Mouse (Mus musculus) macrophage (primary cell): ENCODE results near the gene Dnajc28. TPM values are rescaled to one million over a fixed set of nuclear protein-coding genes. Genes with fewer than 3 reads are reported as not detected.
"Not testable (repeated sequence)": the region's sequence is repeated elsewhere in the genome, so short reads cannot be mapped to it uniquely, and the experiment has no call there.

Source experiments
- H3K27ac ChIP-seq: fragments of 350-480 bp; formaldehyde crosslinking; 2 replicates; pipeline ENCODE4 v1.9.0; 2021
- H3K36me3 ChIP-seq: fragments of 350-480 bp; formaldehyde crosslinking; 2 replicates; pipeline ENCODE4 v1.9.0; 2021; ENCODE audit errors: inconsistent target
- H3K4me3 ChIP-seq: fragments of 350-480 bp; formaldehyde crosslinking; 2 replicates; pipeline ENCODE4 v1.9.0; 2021; ENCODE audit errors: inconsistent target
- H3K79me2 ChIP-seq: fragments of 350-480 bp; formaldehyde crosslinking; 2 replicates; pipeline ENCODE4 v1.9.0; 2021; ENCODE audit errors: inconsistent target
- WGBS: methylation state at CpG from one replicate; pipeline ENCODE4 v1.1.7; 2026; ENCODE audit warnings: inconsistent platforms; ENCODE audit not compliant: missing documents; 5-methylcytosine and 5-hydroxymethylcytosine counted together
- polyA plus RNA-seq: library from polyadenylated mRNA; stranded (reverse); fragments of 250-400 nt; gene quantifications from 3 replicates; pipeline ENCODE4 v1.2.4, GENCODE M21; 2018; ENCODE audit warnings: inconsistent platforms

Dnajc28 gene
- polyA plus RNA-seq, 1 experiment from 2014 or later = 6.9 TPM

DNA sequence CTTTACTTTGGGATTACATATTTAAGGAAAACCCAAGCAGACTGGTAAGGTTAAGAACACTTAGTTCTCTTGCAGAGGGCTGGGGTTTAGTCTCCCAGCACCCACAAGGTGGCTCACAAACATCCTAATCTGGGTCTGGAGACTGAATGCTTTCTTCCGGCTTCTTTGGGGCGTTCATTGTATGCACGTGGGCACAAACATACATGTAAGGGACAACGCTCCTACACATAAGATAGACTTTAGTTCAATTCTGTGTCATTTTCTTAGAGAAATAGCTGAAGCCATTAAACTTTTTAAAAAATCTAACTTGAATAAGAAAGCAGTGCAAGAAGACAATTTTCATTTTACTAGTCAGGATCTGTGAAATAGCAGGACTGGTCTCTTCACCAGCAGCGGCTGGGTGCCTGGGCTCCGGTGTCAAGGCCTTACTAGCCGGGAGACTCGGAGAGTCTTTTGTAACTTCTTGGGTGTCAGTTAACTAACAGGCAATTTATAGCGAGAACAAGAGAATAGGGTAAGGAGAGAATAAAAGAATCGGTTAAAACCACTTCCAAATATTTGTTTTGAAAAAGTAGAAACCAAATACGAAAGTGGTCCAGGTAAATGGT is 27.3 kb upstream of the Dnajc28 start:
- peak overlapping the region; percentile 81 for H3K4me3 ChIP-seq
- peaks cover 83% of the 10 kb centered on the region for H3K79me2 ChIP-seq
- WGBS = under 1% methylated on average over 11 of the region's 11 CpGs
- H3K36me3 ChIP-seq = 0 out of 2 replicates have a peak, but pooled peaks cover 6% of the 10 kb centered on the region
- H3K27ac ChIP-seq = peak overlapping the region; percentile 46

DNA sequence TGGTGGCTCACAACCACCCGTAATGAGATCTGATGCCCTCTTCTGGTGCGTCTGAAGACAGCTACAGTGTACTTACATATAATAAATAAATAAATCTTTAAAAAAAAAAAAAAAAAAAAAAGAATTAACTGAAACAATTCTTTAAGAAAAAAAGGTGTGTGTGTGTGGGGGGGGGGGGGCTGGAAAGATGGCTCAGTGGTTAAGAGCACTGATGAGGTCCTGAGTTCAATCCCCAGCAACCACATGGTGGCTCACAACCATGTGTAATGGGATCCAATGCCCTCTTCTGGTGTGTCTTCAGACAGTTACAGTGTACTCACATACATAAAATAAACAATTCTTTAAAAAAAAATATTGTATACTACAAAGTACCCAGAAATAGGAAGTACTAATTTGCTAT is 26.6 kb upstream of the Dnajc28 start:
- peak overlapping the region; percentile 81; the same call in 1 of the 2 replicates for H3K4me3 ChIP-seq
- no CpG with 5 or more reads among the region's 2 CpGs for WGBS
- peaks cover 76% of the 10 kb centered on the region for H3K79me2 ChIP-seq
- H3K36me3 ChIP-seq, H3K27ac ChIP-seq: not testable (repeated sequence)

DNA sequence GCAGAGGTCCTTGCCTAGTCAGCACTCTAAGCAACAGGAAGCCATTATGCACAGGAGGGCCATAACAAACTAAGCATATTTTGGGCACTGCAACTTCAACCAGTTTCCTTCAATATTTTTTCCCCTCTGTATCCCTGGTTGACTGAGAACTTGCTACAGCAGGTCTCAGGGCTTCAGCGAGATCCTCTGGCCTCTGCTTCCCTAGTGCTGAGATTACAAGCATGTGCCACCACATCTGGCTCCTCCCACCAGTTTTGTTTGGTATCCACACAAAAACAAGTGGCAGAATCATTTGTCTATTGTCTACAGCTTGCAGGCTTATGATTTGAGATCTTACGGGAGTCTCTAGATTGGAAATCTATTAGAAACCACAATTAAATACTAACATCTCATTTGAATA is 26.1 kb upstream of the Dnajc28 start:
- H3K4me3 ChIP-seq = no peak overlapping the region
- peaks cover 11% of the 10 kb centered on the region; the same call in 1 of the 2 replicates for H3K36me3 ChIP-seq
- no peak overlapping the region for H3K27ac ChIP-seq
- H3K79me2 ChIP-seq = peaks cover 71% of the 10 kb centered on the region
- 73% methylated on average over 2 of the region's 2 CpGs for WGBS

DNA sequence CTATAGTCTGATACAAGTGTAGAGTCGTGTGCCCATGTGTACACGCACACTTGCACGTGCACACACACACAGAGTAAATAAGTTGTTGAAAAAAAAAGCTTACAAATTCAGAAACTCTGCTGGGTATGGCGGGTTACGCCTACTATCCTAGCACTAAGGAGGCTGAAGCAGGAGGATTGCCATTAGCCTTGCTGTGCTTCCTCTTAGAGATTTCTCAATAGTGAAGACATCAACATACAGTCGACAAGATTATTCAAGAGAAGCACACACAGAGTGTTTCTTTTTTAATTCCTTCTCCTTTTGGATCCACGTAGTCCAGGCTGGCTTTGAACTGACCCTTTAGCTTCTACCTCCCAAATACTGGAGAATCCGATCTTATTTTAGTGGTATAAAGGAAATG is 21.3 kb upstream of the Dnajc28 start:
- Histone ChIP-seq H3K4me3 (no peak overlapping the region), H3K27ac (no peak overlapping the region), H3K79me2 (peaks cover 35% of the 10 kb centered on the region), H3K36me3 (peaks cover 34% of the 10 kb centered on the region; the same call in 1 of the 2 replicates)
- WGBS = 80% methylated on average over 8 of the region's 8 CpGs

DNA sequence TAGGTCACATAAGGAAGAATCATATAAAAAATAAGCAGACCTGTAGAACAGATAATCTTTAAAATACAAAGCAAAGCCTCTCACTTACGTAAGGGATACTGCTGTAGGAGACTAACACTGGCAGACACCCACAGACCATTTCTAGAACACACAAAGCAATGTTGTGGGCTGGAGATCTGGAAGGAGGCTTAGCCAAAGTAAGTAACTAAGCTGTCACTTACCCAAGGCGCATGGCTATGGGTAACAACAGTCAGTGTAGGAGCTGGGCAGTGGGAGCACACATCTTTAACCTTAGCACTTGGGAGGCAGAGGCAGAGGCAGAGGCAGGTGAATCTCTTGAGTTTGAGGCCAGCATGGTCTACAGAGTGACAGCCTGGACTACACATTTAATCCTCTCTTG is 20.8 kb upstream of the Dnajc28 start:
- Histone ChIP-seq H3K27ac (no peak overlapping the region), H3K36me3 (peaks cover 34% of the 10 kb centered on the region; the same call in 1 of the 2 replicates), H3K79me2 (peaks cover 30% of the 10 kb centered on the region), H3K4me3 (no peak overlapping the region)
- 97% methylated on average over 2 of the region's 2 CpGs for WGBS

DNA sequence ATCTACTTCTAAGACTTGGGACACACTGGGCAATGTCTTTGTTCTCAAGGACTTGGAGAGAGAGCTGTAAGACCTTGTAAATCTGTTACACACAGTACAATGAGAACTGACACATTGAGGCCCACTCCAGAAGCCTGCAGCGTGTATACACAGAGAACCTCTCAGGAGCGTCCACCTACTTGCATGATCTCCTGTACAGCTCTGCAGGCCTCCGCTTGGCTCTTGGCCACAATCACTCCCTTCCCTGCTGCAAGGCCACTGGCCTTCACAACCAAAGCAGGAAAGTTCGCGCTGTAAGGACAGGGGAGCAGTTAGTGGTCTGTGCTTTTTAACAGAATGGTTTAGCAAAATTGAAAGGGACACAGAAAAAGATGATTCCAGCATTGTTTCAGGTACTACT is 20.3 kb upstream of the Dnajc28 start:
- WGBS = 96% methylated on average over 5 of the region's 5 CpGs
- Histone ChIP-seq H3K27ac (no peak overlapping the region), H3K4me3 (no peak overlapping the region), H3K79me2 (peaks cover 25% of the 10 kb centered on the region), H3K36me3 (peaks cover 34% of the 10 kb centered on the region; the same call in 1 of the 2 replicates)

DNA sequence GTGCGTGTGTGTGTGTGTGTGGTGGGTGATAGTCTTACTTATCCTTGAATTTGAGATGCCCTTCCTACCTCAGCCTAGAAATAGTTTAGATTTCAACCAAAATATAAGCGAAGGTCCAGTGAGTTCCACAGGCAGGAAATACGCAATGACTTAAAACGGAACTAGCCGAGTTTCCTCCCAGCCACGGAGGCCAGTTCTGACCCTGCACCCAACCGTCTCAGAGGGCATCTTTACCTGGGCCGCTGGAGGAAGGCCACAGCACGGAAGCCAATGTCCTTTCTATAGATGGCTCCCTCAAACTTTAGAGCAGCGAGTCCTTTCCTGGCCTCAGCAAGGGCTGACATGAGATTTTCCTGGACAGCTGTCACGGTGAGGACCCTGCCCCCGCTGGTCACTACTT is 14.8 kb upstream of the Dnajc28 start:
- no peak overlapping the region for H3K4me3 ChIP-seq
- no peaks in the 10 kb centered on the region for H3K79me2 ChIP-seq
- H3K36me3 ChIP-seq = peaks cover 37% of the 10 kb centered on the region
- WGBS = 65% methylated on average over 12 of the region's 12 CpGs
- no peak overlapping the region for H3K27ac ChIP-seq

DNA sequence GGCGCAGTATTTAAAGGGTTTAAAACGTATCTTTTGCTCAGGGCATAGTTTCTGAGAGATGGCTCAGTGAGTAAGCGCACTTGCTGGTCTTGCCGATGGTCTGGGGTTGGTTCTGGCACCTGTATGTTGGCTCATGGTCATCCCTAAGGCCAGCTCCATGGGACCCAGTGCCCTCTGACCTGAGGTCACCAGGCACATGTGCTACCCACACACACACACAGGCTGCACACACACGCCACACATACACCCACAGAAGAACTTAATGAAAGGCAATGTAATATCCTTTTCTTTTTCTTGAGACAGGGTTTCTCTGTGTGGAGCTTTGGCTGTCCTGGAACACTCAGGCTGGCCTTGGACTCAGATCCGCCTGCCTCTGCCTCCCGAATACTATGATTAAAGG is 14.1 kb upstream of the Dnajc28 start:
- WGBS = 93% methylated on average over 7 of the region's 7 CpGs
- H3K4me3 ChIP-seq = no peak overlapping the region
- peaks cover 30% of the 10 kb centered on the region for H3K36me3 ChIP-seq
- H3K27ac ChIP-seq = no peak overlapping the region
- H3K79me2 ChIP-seq = no peaks in the 10 kb centered on the region

DNA sequence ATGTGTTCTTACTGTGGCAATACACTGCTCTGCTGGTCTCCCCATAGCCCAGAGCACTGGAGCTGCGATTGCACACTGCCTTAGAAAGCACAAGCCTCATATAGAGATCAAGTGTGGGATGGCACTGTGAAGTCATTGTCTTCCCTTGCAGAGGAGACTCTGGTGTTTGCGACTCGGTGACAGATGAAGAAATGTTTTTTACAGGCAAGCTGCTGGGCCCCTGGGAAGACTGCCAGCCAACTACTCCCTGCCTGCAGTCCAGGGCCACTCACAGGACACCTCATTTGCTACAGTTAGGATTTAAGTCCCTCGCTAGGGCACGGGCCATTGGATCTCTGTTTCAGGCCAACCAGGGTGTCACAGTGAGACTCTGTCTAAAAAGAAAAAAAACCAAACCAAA is 13.6 kb upstream of the Dnajc28 start:
- H3K36me3 ChIP-seq = peaks cover 25% of the 10 kb centered on the region
- no peaks in the 10 kb centered on the region for H3K79me2 ChIP-seq
- WGBS = 95% methylated on average over 5 of the region's 5 CpGs
- no peak overlapping the region for H3K27ac ChIP-seq
- H3K4me3 ChIP-seq = no peak overlapping the region

DNA sequence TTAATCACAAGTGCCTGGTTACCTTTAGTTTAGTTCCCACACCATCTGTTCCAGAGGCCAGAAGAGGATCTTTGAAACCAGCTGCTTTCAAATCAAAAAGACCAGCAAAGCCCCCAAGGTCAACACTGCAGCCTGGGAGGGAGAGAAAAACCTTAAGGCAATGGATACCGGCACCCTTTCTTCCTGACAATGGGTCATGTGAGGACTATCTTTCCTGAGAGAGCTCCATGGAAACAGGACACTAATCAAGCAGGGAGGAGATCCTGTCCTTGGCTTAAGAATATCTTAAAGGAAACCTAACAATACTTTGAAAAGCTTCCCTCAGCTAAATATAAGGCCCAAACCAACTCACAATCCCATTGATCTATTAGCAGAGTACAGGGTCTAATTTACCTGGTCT is 11.8 kb upstream of the Dnajc28 start:
- H3K79me2 ChIP-seq = no peaks in the 10 kb centered on the region
- H3K36me3 ChIP-seq = peaks cover 21% of the 10 kb centered on the region
- H3K4me3 ChIP-seq = no peak overlapping the region
- WGBS = 100% methylated on average over 1 of the region's 1 CpGs
- H3K27ac ChIP-seq = no peak overlapping the region

DNA sequence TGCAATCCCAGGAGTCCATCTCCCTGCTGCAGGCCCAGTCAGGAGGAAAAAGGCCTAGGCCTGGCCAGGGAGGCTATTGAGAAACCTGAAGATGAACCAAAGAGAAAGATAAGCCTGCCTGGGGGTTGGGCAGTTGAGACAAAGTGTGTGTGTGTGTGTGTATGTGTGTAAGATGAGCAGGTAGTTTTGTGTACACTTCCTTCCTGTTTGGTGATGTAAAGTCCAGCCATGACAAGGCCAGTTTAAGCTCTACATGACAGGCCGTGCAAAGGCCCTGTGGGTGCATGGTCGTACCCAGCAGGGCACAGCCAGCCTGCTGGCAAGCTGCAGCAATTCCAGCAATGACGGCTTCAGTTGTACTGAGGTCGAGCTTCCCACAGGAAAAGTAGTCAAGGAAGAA is 10.9 kb upstream of the Dnajc28 start:
- Histone ChIP-seq H3K4me3 (no peak overlapping the region), H3K27ac (no peak overlapping the region), H3K36me3 (peaks cover 27% of the 10 kb centered on the region), H3K79me2 (no peaks in the 10 kb centered on the region; the same call in 1 of the 2 replicates)
- WGBS = 91% methylated on average over 4 of the region's 4 CpGs

DNA sequence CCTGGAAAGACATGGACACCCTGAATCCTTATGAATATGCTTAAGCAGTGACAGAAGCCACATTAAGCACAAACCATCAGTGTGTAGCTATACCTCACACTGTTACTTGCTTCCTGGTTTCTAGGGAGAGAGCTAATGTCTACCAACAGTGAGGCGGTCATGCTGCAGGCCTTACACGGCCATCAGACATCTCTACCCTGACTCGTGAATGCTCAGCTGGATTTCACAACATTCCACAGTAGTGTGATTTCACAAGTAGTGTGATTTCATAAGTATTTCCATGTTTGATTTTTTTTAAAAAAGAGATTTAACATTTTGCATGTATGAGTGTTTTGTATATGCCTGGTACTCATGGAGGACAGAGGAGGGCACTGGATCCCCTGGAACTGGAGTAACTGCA is 9.8 kb upstream of the Dnajc28 start:
- Histone ChIP-seq H3K27ac (no peak overlapping the region), H3K79me2 (no peaks in the 10 kb centered on the region; the same call in 1 of the 2 replicates), H3K36me3 (peaks cover 29% of the 10 kb centered on the region), H3K4me3 (no peak overlapping the region)
- WGBS = 24% methylated on average over 3 of the region's 3 CpGs

DNA sequence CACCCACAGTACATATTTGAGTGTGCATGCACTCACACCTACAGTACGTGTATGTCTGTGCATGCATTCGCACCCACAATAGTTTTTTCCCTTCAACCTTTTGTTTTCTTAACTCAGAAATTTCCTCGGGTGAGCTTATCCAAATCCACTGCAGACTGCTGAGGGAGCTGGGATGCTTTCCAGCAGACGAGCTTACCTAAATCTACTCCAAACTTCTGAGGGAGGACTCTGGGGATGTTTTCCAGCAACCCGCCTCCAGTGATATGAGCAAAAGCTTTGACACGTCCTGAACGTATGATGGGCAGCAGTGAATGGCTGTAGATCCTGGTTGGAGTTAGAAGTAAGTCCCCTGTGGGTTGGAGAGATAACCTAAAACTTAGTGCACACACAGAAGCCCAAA is 9.0 kb upstream of the Dnajc28 start:
- Histone ChIP-seq H3K27ac (no peak overlapping the region), H3K4me3 (no peak overlapping the region), H3K79me2 (no peaks in the 10 kb centered on the region; the same call in 1 of the 2 replicates), H3K36me3 (peaks cover 31% of the 10 kb centered on the region; the same call in 1 of the 2 replicates)
- WGBS = 94% methylated on average over 7 of the region's 7 CpGs

DNA sequence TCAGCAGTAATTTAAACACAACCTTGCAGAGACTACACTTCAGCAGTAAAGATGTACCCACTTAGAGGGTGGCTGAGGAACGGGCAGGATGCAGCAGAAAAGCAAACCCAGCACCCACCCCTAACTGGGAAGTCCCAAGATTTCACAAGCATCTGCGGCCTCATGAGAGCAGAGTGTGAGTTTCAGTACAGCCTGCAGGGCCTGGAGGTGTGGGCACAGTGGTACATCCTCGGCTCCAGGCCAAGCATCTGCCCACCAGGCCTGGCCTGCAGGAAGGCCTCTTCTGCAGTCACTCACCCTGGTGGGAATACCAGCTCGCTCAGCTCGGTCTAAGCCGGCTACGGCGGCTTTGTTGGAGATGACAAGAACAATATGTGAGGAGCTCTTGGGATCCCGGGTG is 4.2 kb upstream of the Dnajc28 start:
- Histone ChIP-seq H3K36me3 (peaks cover 34% of the 10 kb centered on the region; the same call in 1 of the 2 replicates), H3K4me3 (no peak overlapping the region), H3K27ac (no peak overlapping the region), H3K79me2 (peaks cover 17% of the 10 kb centered on the region; the same call in 1 of the 2 replicates)
- WGBS = 79% methylated on average over 9 of the region's 9 CpGs

DNA sequence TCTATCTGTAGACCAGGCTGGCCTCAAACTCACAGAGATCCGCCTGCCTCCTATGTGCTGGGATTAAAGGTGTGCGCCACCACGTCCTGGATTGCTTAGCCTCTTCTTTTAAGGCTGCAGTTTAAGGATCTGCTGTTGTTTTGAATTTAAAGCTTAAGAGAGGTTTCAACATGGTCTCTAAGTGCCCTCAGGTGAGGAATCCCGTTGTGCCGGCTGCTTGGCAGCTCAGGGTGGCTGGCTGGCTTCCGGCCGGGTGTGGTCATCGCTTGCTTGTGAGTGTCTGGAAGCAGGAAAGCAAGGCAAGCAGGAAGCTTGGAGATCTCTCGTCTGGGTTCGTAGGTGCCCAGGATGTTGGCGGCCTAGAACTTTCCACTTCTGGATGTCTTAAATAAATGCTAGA is 2.2 kb upstream of the Dnajc28 start:
- peaks cover 25% of the 10 kb centered on the region; the same call in 1 of the 2 replicates for H3K79me2 ChIP-seq
- 96% methylated on average over 11 of the region's 11 CpGs for WGBS
- H3K4me3 ChIP-seq = no peak overlapping the region
- no peak overlapping the region for H3K27ac ChIP-seq
- H3K36me3 ChIP-seq = peaks cover 34% of the 10 kb centered on the region; the same call in 1 of the 2 replicates

DNA sequence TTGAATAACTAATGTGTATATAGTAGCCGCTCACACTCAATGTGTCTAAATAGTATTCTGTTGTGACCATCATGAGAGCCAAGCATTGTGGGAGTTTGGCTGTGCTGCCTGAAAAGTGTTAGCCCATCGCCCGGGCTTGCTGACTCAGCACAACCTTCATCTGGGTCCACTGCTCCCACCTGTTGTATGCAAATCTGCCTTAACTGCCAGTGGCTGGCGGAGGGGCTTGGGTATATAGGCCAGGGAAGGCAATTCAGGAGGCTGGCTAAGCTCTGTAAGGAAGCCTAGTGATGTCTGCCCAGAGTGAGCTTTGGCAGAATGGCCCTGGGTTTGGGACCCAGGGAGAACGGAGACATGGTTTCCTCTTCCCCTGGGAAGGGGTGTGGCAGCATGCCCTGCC is 1.4 kb upstream of the Dnajc28 start:
- Histone ChIP-seq H3K36me3 (peaks cover 31% of the 10 kb centered on the region; the same call in 1 of the 2 replicates), H3K4me3 (no peak overlapping the region), H3K27ac (no peak overlapping the region), H3K79me2 (peaks cover 33% of the 10 kb centered on the region; the same call in 1 of the 2 replicates)
- WGBS = 96% methylated on average over 5 of the region's 5 CpGs
